Mouse (Mus musculus): ENCODE measurements around the gene Rfx7.

- TF ChIP-seq CTCF (IDR thresholded peaks at IDR 0.05; ENCODE audit: borderline replicate concordance, insufficient read depth, low read length) (no peak), POLR2A (IDR thresholded peaks at IDR 0.05; ENCODE audit: low read depth, low read length) (peak; percentile 34; the same call in 1 of the 2 replicates)
Measured at GRCm38 (mm10) chr9:72638951-72639842, 107.2 kb downstream of the Rfx7 start.

All from embryonic fibroblast, embryonic 13.5 days (primary cell).